Mouse (Mus musculus) bone marrow macrophage, adult 2 months (primary cell): ENCODE measurements around the gene Zmynd10.

ENCODE experiments used
- CTCF ChIP-seq: IDR thresholded peaks from 2 replicates; pipeline ENCODE4 v1.5.1; 2012; ENCODE audit warnings: low read depth, mild to moderate bottlenecking, low read length, moderate library complexity
- POLR2A ChIP-seq: IDR thresholded peaks from 2 replicates; pipeline ENCODE4 v1.6.1; 2012; ENCODE audit warnings: mild to moderate bottlenecking, low read depth, low read length, borderline replicate concordance

DNA sequence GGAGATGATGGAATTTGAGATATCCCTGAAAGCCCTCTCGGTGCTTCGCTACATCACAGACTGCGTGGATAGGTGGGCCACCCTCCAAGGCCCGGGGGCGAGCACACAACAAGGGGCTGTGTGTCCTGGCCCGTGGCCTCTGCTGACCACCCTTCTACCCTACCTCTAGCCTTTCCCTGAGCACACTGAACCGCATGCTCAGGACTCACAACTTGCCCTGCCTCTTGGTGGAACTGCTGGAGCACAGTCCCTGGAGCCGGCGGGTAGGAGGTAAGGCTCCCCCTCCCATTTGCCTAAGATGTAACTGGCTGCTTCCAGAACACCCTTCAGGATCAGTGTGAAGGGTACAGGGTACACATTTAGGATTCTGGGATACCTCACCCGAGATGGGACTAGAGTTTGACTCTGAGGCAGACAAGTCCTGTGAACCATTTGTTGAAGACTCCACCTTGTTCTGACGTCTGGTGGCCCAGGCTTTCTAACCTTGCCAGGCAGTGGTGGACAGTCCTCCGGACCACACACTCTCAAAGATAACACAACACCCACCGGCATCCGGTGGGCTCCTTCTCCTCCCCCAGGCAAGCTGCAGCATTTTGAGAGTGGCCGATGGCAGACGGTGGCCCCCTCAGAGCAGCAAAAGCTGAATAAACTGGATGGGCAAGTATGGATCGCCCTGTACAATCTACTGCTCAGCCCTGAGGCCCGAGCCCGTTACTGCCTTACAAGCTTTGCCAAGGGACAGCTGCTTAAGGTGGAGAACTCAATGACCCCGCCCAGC, 2.4 kb downstream of the Zmynd10 start:
- TF ChIP-seq CTCF (no peak), POLR2A (no peak)
